Mouse (Mus musculus) heart, postnatal 14 days (tissue): ENCODE data around the gene Lrpap1. TPM values are rescaled to one million over a fixed set of nuclear protein-coding genes. Genes with fewer than 3 reads are reported as not detected.

Source experiments
- DNase-seq, 2 experiments: peaks; one replicate each; pipeline ENCODE4 v3.0.0; 2021 to 2022
- intact Hi-C: fragments of 180-260 bp; cut with DNase I; formaldehyde crosslinking; loops from one replicate; pipeline ENCODE4 v1.15.1; 2025
- total RNA-seq, 2 experiments: library from RNA; stranded (reverse); gene quantifications; 2 replicates each; pipeline ENCODE4 v1.2.3; 2021

Gene Lrpap1
- total RNA-seq, 2 experiments from 2014 or later = 41.8 to 51.1 TPM

DNA sequence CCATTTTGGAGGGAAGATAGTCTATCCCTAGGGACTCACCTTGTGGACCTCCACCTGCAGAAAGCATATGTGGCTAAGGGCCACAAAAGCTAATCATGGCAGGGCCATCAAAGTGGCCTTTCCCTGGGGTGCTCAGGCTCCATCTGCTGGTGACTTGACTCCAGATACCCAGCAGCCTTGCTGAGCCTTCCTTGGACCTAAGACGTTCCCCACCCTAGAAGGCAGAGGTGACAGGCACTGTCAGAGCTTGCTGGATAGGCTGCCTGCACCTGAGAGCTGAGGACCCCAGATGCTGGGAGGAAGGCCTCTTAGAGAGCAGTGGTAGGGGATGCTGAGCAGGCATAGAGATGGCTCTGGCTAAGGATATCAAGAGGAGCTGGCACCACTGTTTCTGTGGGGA is 25.7 kb upstream of the Lrpap1 start:
- intact Hi-C loops = loop anchor here (5.0 kb wide), 1 partner anchor 79 kb away; no protein-coding TSS in a partner anchor
- no peak for DNase-seq

DNA sequence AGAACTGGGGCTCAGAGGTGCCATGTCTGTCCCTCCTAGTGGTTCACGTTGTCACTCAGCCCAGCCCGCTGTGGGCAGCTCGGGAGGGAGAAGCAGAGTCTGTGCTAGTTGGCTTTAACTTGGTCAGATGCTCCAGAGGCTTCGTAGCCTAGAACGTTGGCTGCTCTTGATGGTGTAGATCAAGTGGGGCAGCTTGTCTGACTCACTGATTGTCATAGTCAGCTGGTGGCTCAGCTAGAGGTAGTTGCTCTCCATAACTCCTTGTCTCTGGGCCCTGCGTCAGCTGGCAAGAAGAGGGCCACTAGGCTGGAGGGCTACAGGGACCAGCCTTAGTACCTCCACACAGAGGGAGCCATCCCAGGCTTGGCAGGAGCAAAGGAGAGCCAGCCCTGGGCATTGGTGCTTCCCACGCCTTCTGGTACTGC is 24.2 kb upstream of the Lrpap1 start:
- no peak for DNase-seq
- intact Hi-C loops = loop anchor here (5.0 kb wide), 2 partner anchors 77 to 218 kb away; no protein-coding TSS in a partner anchor

DNA sequence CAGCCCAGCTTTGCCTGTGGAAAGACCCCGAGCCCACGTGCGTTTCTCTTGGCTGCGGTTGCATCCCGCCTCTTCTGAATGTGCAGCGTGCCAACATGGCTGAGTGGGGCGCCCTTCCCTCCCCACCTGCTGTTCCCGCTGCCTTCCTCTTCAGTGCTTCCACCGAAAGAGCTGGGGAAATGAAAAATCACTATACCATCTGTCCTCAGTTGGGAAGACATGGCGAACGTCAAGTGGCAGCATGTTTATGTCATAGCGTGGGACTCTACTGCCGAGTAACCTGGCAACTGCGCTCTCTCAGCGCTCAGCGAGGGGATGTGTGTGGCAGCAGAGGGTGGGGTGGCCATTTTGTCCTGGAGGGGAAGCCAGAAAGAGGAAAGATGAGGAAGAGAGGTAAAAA is 23.6 kb upstream of the Lrpap1 start:
- no peak for DNase-seq
- intact Hi-C loops = loop anchor here (5.0 kb wide), 1 partner anchor 218 kb away; no protein-coding TSS in a partner anchor

DNA sequence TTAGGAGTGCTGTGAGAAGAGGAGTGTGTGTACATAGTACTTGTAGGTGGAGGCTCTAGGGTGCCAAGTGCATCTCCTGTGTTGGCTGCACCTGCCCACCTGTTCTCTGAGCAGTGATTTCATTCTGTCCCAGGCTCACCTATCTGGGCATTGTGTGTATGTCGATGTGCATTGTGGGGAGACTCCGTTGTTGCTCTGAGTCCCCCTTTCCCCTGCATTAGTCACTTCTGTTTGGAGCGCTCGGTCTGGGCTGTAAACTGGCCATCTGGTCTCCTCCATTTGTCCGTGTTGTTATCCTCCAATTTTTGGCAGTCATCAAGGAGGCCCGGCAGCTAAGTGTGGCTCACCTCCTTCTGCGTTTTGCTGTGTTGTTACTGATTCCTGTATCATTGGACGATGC is 14.5 kb upstream of the Lrpap1 start:
- intact Hi-C loops = no loop called here
- no peak for DNase-seq

DNA sequence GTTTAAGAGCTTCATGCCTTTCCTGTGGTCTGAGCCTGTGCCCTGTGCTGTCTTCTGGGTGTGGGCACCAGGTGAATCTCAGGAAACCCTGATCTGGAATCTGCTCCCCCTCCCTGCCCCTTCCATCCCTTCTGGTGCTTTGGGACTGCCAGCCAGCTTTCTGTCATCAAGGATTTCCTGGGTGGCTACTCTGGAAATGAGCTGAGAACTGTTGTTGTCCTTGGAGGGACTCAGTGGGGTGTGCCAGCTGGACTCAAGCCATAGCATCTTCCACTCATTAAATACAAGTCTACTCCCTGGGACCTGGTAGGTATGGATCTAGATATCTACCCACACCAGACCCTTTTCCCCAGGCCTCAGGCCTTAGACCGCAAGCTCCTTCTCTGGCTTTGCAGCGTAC is 12.9 kb upstream of the Lrpap1 start:
- DNase-seq = peak in 1 of 2 experiments; percentile 31
- intact Hi-C loops = no loop called here

DNA sequence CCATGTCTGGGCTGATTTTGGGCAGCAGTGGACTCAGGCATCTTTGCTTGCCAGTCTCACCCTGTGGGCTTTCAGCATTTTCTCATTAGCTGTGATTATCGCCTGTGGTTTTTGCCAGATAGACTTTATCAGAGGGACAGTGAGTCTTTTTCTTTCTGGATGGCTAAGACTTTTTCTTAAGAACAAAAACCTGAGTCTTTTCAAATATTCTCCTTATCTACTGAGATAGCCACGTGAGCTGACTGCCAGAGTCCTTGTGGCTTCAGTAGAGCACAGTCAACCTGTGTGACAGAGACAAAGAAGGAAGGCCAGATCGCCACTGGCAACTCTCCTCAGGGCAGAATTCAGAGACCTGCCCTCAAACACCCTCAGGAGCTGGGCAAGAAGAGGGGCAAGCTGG is 12.1 kb upstream of the Lrpap1 start:
- intact Hi-C loops = no loop called here
- DNase-seq = no peak

DNA sequence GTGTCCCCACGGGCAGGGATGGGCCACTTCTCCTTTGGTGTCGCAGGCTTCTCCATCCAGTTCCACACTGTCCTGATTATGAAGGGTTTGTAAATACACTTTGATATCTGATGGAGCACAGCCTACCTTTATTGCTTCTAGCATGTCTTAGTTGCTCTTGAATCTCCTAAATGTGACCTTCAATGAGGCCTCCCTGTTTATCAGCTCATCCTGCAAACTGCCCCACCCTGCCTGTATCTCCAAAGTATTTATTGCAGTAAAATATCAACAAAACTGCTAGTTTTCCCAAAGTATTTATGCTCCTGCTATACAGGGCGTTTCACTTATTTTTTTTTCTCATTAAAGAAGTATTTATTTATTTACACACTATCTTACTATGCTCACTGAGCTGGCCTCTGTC is 10.4 kb upstream of the Lrpap1 start:
- DNase-seq = no peak
- intact Hi-C loops = no loop called here

DNA sequence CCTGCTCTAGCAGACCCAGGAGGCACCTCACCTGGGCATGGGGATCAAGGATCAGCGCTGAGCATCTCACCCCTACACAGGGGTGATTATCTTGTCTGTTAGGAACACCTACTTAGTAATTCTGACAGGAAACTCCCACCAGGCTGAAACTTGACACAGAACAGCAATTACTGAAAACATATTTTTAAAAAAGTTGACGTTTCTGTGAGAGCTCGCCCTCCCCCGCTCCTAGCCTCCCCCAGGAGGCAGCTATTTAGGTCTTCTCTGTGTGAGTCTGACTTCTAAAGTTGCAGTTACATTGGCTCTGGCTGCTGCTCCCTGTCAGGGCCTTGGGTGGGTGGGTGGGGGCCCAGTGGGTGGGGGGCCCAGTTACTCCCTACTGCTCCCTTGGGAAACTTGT is 6.9 kb upstream of the Lrpap1 start:
- no peak for DNase-seq
- intact Hi-C loops = no loop called here

DNA sequence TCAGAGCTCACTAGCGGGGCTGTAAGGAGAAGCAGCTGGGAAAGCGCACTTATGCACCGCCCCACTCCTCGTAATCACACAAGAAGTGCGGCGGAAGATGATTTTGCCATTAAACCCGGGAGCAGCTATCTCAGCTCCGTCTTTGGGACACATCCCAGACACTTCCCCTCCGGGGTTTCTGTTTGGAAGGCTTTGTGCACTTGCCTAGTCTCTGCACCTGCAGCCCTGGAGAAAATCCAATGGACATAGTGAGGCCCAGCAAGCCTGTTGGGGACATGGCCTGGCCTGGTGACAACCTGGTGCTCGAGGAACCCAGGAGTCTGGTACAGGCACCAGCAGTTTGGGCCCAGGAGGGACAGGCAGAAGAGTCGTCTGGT is 344 bp upstream of the Lrpap1 start:
- intact Hi-C loops = no loop called here
- DNase-seq = peak; percentile 40 to 43

DNA sequence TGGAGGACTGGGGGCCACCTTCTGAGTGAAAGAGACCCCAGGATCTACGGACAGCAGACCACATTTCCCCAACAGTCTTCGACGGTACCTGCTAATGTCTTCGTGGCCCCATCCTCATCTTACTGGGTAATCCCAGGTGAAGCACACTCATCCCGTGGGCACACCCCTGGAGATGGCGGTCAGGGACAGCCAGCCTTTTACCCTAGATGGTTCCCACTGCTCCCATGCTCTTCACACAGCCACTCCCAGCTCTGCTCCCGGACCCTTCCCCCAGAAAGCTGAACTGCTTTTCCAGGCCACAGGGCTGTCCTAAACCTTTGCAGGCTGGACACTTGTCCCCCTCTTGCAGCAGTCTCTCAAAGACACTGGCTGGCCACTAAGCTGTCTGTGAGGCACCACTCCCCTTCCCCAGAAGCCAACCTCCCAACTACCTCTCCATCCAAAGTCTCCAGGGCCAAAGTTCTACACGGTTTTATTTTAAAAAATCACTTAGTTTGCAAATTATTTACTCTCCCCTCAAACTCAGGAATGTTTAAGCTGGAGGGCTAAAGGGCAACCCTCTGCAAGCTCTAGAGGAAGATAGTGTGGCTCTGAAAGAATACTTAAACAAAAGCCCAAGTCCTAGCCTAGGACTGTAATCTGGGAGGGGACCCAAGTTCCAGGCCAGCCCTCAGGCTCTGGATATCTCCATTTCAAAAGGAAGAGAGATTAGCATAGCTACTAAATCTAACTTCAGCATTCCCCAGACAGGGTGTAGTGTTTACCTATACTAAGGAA is 1.2 kb downstream of the Lrpap1 start:
- intact Hi-C loops = no loop called here
- DNase-seq = no peak

DNA sequence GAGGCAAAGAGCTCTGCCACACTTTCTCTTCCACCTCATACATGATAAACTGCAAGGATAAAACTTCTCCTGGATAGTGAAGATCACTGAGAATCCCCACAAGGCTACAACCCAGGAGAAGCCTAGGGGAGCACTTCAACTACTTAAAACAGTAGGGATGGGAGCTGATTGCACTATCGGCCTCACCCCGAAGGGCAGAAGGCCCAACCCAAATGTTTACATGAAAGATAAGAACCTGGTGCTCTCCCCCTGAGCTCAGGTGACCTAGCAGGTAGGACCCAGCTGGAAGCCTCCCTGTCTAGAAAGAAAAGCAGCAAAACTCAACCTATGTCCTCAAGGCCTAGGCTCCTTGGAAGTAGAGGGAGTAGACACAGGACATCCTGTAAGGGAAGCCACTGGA is 2.0 kb downstream of the Lrpap1 start:
- intact Hi-C loops = no loop called here
- DNase-seq = no peak

DNA sequence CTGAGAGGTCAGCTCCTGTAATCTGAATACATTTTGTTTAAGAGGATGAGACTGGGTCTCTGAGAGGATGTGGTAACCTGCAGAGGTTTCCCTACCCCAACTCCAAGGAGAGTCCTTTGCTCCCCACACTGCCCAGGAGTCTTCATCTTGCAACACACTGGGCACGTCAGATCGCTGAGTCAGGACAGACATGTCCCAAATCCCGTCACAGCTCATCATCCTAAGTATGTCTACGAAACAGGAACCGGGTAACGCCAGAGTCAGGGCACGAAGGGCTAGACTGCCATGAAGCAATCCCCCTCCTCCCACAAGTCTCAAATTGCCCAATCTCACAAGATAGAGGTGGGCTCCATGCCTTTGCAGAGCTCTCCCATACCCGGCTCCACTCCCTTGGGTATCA is 2.5 kb downstream of the Lrpap1 start:
- intact Hi-C loops = no loop called here
- no peak for DNase-seq

DNA sequence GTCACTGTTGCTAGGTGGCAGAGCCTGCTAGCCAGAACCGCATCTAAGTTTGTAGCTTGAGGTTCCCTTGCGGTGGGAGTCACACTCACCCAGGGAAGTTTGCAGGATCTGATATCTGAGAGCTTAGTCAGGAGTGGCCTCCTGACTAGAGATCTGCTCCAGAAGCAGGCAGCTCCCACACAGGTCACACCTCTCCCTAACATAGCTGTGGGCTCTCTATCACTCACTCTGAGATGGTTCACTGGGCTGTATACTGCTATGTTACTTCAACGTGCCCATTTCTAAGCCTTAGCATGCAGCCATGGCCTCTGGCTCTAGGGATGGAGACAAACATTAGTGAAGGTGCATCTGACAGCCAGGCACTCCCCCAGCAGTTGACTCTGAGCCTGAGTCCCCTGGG is 13.9 kb downstream of the Lrpap1 start:
- DNase-seq = no peak
- intact Hi-C loops = no loop called here

DNA sequence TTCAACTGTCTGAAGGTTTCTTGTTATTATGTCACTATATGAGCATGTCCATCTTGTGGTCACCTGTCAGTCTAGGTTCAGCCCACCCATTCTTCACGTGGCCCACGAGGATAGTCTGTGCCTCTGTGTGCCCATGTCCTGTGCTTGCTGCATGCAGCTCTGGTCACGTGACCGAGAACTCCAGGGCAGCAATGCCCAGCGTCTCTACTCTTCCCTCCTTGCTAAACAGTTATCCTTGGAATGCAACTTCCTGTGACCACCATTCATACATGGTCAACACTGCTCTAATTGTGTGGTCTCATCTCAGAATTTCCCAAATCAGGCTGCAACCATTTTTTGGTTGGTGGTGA is 16.0 kb downstream of the Lrpap1 start:
- intact Hi-C loops = loop anchor here (5.0 kb wide), 1 partner anchor 37 kb away; no protein-coding TSS in a partner anchor
- no peak for DNase-seq

DNA sequence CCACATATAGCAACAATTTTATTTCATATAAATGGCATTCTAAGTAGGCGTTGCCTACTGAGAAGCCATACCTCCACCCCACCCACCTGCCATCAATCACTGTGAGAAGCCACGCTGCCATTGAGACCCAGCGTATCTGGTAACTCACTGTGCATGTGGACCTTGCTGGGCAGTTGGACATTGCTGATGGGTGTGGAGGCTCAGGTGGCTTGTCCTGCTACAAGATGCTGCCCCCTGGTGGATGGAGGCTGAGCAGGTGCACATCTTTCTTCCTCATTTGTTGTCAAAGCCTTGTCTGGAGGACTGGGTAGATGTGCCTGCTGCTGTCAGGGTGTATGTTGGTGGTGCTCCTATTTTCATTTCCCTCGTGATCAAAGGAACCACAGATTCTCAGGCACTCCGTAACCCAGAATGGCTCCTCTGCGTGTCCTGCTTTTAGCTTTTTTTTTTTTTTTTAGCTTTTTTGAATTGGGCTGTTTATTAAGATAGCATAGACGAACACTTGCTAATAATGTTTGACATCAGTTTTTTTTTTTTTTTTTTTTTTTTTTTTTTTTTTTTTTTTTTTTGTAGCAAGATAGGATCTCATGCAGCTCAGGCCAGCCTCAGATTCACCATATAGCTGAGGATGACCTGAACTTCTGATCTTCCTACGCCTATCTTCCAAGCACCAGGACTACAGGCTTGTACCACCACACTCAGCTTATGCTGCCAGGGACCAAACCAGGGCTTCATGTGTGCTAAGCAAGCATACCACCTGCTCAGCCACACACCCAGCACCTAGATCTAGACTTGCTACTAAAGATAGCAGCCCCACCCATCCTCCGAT is 16.6 kb downstream of the Lrpap1 start:
- intact Hi-C loops = loop anchor here (5.0 kb wide), 1 partner anchor 37 kb away; no protein-coding TSS in a partner anchor
- peak; percentile 60 to 76 for DNase-seq

DNA sequence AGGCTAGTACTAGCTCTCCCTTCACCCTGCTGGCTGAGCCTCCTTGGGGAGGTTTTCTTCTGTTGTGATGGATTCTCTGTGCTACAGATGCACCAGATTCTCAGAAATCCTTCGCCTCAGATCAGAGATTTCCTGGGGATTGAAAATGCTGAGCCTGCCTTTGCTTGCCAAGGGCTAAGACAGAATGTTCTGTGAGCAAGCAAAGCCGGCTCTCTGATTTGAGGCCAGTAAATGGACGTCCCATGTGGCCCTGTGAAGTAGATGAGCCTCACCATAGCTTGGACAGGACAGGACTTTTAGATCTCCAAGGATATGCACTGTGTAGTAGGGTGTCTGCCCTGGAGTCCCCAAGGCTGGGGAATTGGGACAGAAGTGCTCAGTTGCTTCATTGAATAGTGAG is 20.7 kb downstream of the Lrpap1 start:
- intact Hi-C loops = loop anchor here (5.0 kb wide), 1 partner anchor 33 kb away; no protein-coding TSS in a partner anchor
- DNase-seq = no peak

DNA sequence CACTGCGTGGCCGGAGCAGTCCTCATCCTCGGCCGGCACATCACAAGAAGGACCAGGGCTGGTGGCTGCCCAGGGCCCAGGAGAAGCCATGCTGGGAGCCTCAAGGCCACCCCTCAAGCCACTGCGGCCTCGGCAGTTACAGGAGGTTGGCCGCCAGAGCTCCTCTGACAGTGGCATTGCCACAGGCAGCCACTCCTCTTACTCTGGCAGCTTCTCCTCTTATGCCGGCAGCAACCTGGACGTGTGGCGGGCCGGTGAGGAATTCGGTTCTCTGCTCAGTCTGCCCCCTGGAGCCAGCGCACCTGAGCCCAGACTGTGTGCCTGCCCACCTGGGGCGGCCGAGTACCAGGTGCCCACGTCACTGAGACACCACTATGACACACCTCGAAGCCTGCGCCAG is 26.5 kb downstream of the Lrpap1 start:
- no peak for DNase-seq
- intact Hi-C loops = no loop called here

DNA sequence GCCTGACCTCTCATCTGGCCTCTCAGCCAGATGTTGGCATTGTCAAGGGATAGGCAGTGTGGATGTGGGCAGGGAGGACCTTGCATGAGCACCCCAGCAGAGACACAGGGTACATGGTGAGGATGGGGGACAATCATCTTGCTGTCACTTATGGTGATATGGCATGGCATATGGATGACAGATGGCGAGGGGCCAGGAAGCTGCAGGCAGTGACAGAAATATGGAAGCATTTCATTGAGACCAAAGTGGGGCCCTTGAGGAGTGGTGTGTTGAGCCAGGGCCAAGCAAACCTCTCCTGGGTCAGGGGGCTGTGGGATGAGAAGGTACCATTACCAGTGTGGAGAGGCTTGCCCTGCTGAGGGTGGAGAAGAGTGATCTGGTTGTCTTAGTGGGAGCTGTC is 29.2 kb downstream of the Lrpap1 start:
- no peak for DNase-seq
- intact Hi-C loops = no loop called here

DNA sequence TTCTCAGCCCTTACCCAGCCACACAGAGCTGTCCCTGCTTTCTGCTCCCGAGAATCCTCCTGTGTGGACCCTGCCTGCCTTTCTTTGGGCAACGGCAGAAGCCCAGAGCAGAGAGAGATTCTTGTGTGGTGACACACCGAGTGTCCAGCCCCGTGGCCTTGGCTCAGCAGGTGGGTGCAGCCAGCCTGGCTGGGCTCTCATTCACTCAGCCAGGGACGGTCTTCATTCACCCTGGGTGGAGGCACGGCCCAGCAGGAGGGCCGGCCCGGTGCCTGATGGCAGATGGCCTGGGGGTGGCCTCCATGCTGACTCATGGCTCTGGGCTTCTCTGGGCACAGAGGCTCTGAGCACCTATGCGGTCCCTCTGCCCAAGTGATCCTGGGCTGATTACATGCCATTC is 31.6 kb downstream of the Lrpap1 start:
- intact Hi-C loops = no loop called here
- peak; percentile 54 to 59 for DNase-seq

DNA sequence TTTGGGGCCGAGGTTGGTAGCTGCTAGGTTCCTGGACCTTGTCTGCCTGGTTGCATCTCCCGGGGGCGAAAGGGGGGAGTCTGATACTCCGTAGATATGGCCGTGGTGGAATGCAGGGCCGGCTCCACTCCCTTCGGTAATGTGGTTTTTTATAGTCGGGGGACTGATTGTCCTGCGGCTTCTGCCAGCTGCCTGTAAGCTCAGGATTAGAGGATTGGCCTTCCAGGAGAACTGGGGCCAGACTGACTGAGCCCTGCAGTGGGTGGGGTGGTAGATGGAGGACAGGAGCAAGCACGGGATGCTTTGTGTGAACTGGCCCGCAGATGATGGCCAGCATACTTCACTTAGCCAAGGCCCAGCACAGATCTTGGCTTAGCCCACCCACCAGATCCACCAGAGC is 32.3 kb downstream of the Lrpap1 start:
- intact Hi-C loops = no loop called here
- no peak for DNase-seq

DNA sequence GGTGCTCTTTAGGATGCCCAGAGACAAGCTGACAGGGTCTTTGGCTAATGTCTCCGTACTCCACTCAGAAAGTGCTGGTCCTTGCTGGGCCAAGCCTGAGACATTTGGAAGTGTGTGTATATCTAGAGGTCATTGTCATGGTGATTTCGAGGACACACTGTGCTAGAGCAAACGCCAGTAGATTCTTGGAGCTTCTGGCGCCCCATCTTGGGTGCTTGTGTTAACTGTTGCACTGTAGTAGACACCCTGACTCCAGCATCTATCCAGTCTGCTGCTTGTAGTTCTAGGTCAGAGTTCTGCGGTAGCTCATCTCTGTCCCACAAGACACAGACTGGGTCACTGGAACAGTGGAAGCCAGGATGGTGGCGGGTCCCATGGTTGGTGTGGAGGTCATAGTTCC is 33.7 kb downstream of the Lrpap1 start:
- DNase-seq = no peak
- intact Hi-C loops = no loop called here

DNA sequence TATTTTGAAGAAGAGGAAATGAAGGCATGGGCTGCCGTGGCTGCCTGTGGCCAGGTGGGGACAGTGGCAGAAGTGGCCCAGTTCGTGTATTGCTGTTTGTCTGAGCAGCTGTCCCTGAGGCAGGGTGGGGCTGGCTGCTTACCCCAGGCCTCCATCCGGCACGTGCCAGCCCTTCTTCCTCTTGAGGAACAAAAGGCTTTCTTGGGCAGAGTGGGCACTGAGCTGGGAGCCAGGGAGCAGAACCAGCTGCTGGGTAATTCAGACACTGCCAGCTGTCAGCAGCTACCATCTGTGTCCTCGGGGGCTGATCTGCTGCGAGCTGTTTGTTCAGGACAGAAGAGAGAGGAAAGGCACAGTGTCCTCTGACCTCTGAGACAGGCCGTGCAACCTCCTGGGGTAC is 34.6 kb downstream of the Lrpap1 start:
- intact Hi-C loops = no loop called here
- no peak for DNase-seq
